Mouse (Mus musculus) cerebellum, adult (tissue): ENCODE measurements around the gene Apod.
"Not testable (repeated sequence)": the region's sequence is repeated elsewhere in the genome, so short reads cannot be mapped to it uniquely, and the experiment has no call there.

Experiments
- ATAC-seq: cut with Nextera tagmentation; 2 replicates; pipeline ENCODE4 v1.9.2; 2017; ENCODE audit warnings: mild to moderate bottlenecking, moderate library complexity, mixed read lengths; ENCODE audit not compliant: insufficient number of reproducible peaks, low FRiP score, low TSS enrichment

The Apod gene

GRCm38 (mm10) chr16:31314497-31315233 lies at the start of gene Apod:
Gene Apod, minus strand, starts transcription at chr16:31314808.
- ATAC-seq: no peak

GRCm38 (mm10) chr16:31363685-31364436 lies 49.3 kb upstream of the Apod start:
- ATAC-seq: no peak

GRCm38 (mm10) chr16:31359542-31359941 lies 44.9 kb upstream of the Apod start:
- ATAC-seq: no peak

- ATAC-seq: no peak
Observed at GRCm38 (mm10) chr16:31358991-31359390, 44.4 kb upstream of the Apod start.

- ATAC-seq: no peak
Observed at GRCm38 (mm10) chr16:31358576-31358975, 44.0 kb upstream of the Apod start.

GRCm38 (mm10) chr16:31355882-31356281 lies 41.3 kb upstream of the Apod start:
- ATAC-seq: no peak

GRCm38 (mm10) chr16:31354341-31355329 lies 40.0 kb upstream of the Apod start:
- ATAC-seq: peak; percentile 74

GRCm38 (mm10) chr16:31352996-31353395 lies 38.4 kb upstream of the Apod start:
- ATAC-seq: no peak

- ATAC-seq: 0 out of 2 replicates have a peak, but pooled peaks have one; percentile 64
Observed at GRCm38 (mm10) chr16:31347581-31347980, 33.0 kb upstream of the Apod start.

GRCm38 (mm10) chr16:31342966-31343365 lies 28.4 kb upstream of the Apod start:
- ATAC-seq: no peak

GRCm38 (mm10) chr16:31342556-31342955 lies 27.9 kb upstream of the Apod start:
- no peak for ATAC-seq

GRCm38 (mm10) chr16:31339332-31339731 lies 24.7 kb upstream of the Apod start:
- no peak for ATAC-seq

- ATAC-seq: no peak
Observed at GRCm38 (mm10) chr16:31337956-31338355, 23.3 kb upstream of the Apod start.

GRCm38 (mm10) chr16:31334796-31335195 lies 20.2 kb upstream of the Apod start:
- no peak for ATAC-seq

GRCm38 (mm10) chr16:31332586-31332985 lies 18.0 kb upstream of the Apod start:
- no peak for ATAC-seq

- ATAC-seq: not testable (repeated sequence)
Observed at GRCm38 (mm10) chr16:31330970-31331369, 16.4 kb upstream of the Apod start.

- no peak for ATAC-seq
Observed at GRCm38 (mm10) chr16:31329668-31330067, 15.1 kb upstream of the Apod start.

GRCm38 (mm10) chr16:31327891-31328290 lies 13.3 kb upstream of the Apod start:
- ATAC-seq: no peak

- ATAC-seq: no peak
Observed at GRCm38 (mm10) chr16:31327430-31327829, 12.8 kb upstream of the Apod start.

GRCm38 (mm10) chr16:31326679-31327078 lies 12.1 kb upstream of the Apod start:
- no peak for ATAC-seq
